Mouse (Mus musculus) erythroblast, embryonic 14.5 days (primary cell): Measurements from ENCODE around the gene Adamtsl5.

Experiments
- GATA1 ChIP-seq: IDR thresholded peaks from 2 replicates; pipeline ENCODE4 v1.6.1; 2012; ENCODE audit warnings: low read length, inconsistent platforms, mixed read lengths
- TAL1 ChIP-seq: IDR thresholded peaks from 3 replicates; pipeline ENCODE4 v1.6.1; 2012; ENCODE audit warnings: low read length, inconsistent platforms, mixed read lengths

DNA sequence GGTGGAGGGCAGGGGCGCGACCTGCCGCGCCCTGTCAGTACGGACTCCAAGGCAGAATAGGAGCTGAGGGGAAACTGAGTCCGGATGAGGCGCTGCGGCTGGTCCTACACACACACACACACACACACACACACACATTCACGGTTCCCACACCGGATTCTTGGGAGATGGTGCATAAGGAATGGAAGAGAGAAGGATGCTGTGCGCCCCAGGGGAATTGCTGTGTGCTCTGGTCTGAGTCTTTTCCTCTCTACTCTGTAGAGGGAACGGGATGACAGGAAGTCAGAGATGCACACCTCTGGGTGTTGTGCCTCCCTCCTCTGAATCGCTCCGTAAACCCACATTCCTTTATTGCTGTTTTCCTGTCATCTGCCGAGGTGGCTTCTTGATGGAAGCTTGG, 48.9 kb downstream of the Adamtsl5 start:
- TF ChIP-seq TAL1 = no peak
- TF ChIP-seq GATA1 = no peak
